Mouse (Mus musculus) kidney, postnatal 0 days (tissue): Measurements from ENCODE around the gene Aldh1a2. TPM values are rescaled to one million over a fixed set of nuclear protein-coding genes. Genes with fewer than 3 reads are reported as not detected.

ENCODE experiments used
- ATAC-seq: fragments of 200-750 bp; cut with Nextera tagmentation; replicated peaks from 2 replicates; pipeline ENCODE4 v1.8.0; 2017; ENCODE audit warnings: low read depth, moderate number of reproducible peaks, moderate TSS enrichment, moderate library complexity; ENCODE audit not compliant: low FRiP score
- DNase-seq: peaks from one replicate; pipeline ENCODE4 v3.0.0-alpha.2; 2016; ENCODE audit warnings: low spot score
- H3K27ac ChIP-seq: fragments of 300-500 bp; sonication (generic); 2 replicates; pipeline ENCODE4 v1.5.1; 2014; ENCODE audit warnings: mild to moderate bottlenecking
- H3K27me3 ChIP-seq: fragments of 300-500 bp; sonication (generic); 2 replicates; pipeline ENCODE4 v1.6.1; 2014; ENCODE audit warnings: low read length, mixed read lengths; ENCODE audit not compliant: insufficient read depth
- H3K36me3 ChIP-seq: fragments of 300-500 bp; sonication (generic); 2 replicates; pipeline ENCODE4 v1.6.1; 2014; ENCODE audit warnings: low read length, mixed read lengths; ENCODE audit not compliant: insufficient read depth
- H3K4me1 ChIP-seq: fragments of 300-500 bp; sonication (generic); replicated peaks from 2 replicates; pipeline ENCODE4 v1.6.1; 2014; ENCODE audit warnings: antibody characterized with exemption, low read length, mixed read lengths; ENCODE audit not compliant: insufficient read depth
- H3K4me2 ChIP-seq: fragments of 300-500 bp; sonication (generic); 2 replicates; pipeline ENCODE4 v1.6.1; 2014; ENCODE audit warnings: mild to moderate bottlenecking, low read length, moderate library complexity, mixed read lengths
- H3K4me3 ChIP-seq: fragments of 300-500 bp; sonication (generic); replicated peaks from 2 replicates; pipeline ENCODE4 v1.5.1; 2014; ENCODE audit warnings: low read depth, low read length
- H3K9ac ChIP-seq: fragments of 300-500 bp; sonication (generic); 2 replicates; pipeline ENCODE4 v1.6.1; 2014; ENCODE audit warnings: low read depth, low read length
- H3K9me3 ChIP-seq: fragments of 300-500 bp; sonication (generic); replicated peaks from 2 replicates; pipeline ENCODE4 v1.6.1; 2016; ENCODE audit warnings: low read length, inconsistent platforms, mixed read lengths
- CTCF ChIP-seq: IDR thresholded peaks from 2 replicates; pipeline ENCODE4 v1.5.1; 2016; ENCODE audit warnings: antibody characterized with exemption, low read depth, mild to moderate bottlenecking, moderate library complexity
- WGBS: fragments of 180-500 bp; shearing (Covaris S2); extraction: QIAGEN DNeasy Blood & Tissue Kit; methylation state at CpG from one replicate; pipeline ENCODE4 v1.1.7; 2014; 5-methylcytosine and 5-hydroxymethylcytosine counted together
- polyA plus RNA-seq: library from polyadenylated mRNA; unstranded; fragments of >200 nt; fragmentation: Nextera tagmentation; extraction: Ambion mirVana; gene quantifications from 2 replicates; pipeline ENCODE4 v1.2.1, GENCODE M21; 2015

Aldh1a2 gene
- polyA plus RNA-seq, 1 experiment from 2014 or later, result 177 TPM

DNA sequence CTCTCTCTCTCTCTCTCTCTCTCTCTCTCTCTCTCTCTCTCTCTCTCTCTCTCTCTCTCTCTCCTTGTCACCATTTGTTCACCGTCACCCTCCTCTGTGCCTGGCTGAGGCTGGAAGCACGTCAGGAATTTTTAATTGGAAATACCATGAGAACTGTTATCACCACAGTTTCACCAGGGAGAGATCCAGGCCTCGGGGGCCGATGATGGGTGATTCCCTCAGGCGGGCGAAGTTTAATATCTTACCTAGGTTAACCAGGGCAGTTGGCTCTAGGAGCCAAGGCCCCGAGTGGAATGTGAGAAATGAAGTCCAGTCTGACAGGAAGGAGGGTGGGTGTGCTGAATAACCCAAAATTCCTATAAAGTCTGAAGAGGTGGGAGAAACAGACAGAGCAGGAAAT, 105.8 kb downstream of the Aldh1a2 start:
- Histone ChIP-seq H3K4me1 (peaks cover 23% of the 10 kb centered on the region), H3K27ac (peak overlapping the region; percentile 80), H3K4me2 (no peak overlapping the region), H3K36me3 (no peaks in the 10 kb centered on the region), H3K27me3 (no peaks in the 10 kb centered on the region), H3K9ac (no peak overlapping the region), H3K4me3 (no peak overlapping the region), H3K9me3 (no peaks in the 10 kb centered on the region)
- DNase-seq (no peak), ATAC-seq (peak; percentile 69)
- 39% methylated on average over 7 of the region's 7 CpGs for WGBS
- no peak for TF ChIP-seq CTCF

DNA sequence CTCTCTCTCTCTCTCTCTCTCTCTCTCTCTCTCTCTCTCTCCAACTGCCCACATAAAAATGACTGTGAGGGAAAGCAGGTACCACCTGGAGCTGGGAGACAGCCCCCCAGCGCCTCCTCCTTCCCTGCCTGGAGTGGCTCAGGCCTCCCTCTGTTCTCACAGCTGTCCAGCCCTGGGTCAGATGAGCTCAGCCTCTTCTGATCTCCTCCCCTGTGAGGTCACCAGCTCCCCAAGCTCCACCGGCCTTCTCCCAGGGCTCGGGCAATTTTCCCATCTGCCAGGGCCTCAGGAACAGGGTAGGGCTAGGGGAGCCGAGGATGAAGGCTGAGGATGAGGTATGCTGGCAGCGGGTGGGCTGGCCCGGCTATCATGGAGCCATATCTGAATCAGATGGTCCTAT, 106.3 kb downstream of the Aldh1a2 start:
- Histone ChIP-seq H3K4me2 (no peak overlapping the region), H3K27ac (peak overlapping the region; percentile 80), H3K4me3 (no peak overlapping the region), H3K9me3 (no peaks in the 10 kb centered on the region), H3K27me3 (no peaks in the 10 kb centered on the region), H3K9ac (no peak overlapping the region), H3K4me1 (peaks cover 22% of the 10 kb centered on the region), H3K36me3 (no peaks in the 10 kb centered on the region)
- peak; percentile 69 for ATAC-seq
- no peak for TF ChIP-seq CTCF
- WGBS, result 42% methylated on average over 6 of the region's 6 CpGs
- no peak for DNase-seq

DNA sequence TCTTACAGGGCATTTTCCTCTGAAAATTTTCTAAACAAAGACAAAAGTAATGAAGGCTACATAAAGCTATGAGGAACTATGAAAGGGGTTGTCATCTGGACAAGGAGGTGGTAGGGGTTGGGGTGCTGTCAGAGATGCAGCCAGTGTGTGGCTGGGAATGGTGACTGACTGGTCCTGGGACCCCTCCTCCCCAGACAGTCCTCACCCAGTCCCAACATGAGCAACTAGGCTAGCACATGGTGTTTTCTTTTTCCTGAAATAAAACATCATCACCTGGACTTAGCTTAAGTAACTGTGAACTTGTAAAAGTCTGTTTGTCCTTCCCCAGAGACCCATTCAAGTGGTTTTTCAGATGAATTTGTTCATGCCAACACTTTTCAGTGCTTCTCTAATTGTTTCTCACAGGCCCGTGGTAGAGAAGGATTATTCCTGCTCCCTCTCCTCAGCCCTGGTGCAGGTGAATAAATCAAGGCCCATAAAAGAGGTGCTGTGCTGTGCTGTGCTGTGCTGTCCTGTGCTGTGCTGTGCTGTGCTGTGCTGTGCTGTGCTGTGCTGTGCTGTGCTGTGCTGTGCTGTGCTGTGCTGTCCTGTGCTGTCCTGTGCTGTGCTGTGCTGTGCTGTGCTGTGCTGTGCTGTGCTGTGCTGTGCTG, 107.8 kb downstream of the Aldh1a2 start:
- WGBS, result 36% methylated on average over 1 of the region's 1 CpGs
- H3K27ac ChIP-seq, result no peak overlapping the region
- TF ChIP-seq CTCF, result no peak
- H3K9ac ChIP-seq, result no peak overlapping the region
- H3K4me3 ChIP-seq, result no peak overlapping the region
- no peaks in the 10 kb centered on the region for H3K27me3 ChIP-seq
- no peak overlapping the region for H3K4me2 ChIP-seq
- no peaks in the 10 kb centered on the region for H3K36me3 ChIP-seq
- no peaks in the 10 kb centered on the region for H3K9me3 ChIP-seq
- peaks cover 20% of the 10 kb centered on the region for H3K4me1 ChIP-seq
- ATAC-seq, result no peak
- no peak for DNase-seq

DNA sequence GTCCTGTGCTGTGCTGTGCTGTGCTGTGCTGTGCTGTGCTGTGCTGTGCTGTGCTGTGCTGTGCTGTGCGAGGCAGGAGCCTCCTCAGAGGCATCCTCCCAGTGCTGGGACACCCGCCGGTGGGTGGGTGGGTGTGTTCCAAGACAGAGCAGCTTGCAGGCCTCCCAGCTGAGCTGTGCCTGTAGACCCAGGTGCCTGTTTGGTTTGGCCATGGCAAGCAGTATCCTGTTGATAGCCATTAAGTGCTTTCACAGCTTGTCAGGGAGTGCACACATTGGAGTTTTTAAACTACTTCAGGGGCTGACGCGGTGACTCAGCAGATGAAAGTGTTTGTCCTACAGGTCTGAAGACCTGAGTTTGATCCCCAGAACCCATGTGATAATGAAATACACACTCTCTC, 108.5 kb downstream of the Aldh1a2 start:
- ATAC-seq (no peak), DNase-seq (no peak)
- Histone ChIP-seq H3K9me3 (no peaks in the 10 kb centered on the region), H3K27ac (no peak overlapping the region), H3K36me3 (no peaks in the 10 kb centered on the region), H3K27me3 (no peaks in the 10 kb centered on the region), H3K4me1 (peaks cover 20% of the 10 kb centered on the region), H3K4me2 (no peak overlapping the region), H3K9ac (no peak overlapping the region), H3K4me3 (no peak overlapping the region)
- no peak for TF ChIP-seq CTCF
- 74% methylated on average over 5 of the region's 5 CpGs for WGBS

DNA sequence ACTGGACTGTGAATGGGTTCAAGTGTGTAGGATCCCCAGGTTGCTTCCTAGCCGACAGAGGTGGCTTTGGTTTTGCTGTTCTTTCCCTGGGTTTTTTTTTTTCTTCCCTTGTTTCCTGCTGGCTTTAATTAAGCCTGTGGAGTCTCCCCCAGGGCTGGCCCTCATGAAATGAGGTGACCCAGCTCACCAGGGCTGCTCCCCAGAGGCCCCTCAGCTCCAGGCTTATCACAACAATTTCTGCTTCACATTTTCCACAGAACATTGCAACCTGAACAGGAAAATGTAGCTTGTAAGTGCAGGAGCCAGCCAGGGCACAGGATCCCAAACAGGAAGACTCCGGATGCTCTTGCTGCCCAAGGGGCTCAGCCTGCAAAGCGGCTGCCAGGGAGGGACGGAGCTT, 110.7 kb downstream of the Aldh1a2 start:
- H3K4me3 ChIP-seq, result no peak overlapping the region
- no peak overlapping the region for H3K27ac ChIP-seq
- H3K36me3 ChIP-seq, result no peaks in the 10 kb centered on the region
- H3K4me2 ChIP-seq, result no peak overlapping the region
- WGBS, result 45% methylated on average over 4 of the region's 4 CpGs
- no peaks in the 10 kb centered on the region for H3K27me3 ChIP-seq
- H3K9ac ChIP-seq, result no peak overlapping the region
- peaks cover 16% of the 10 kb centered on the region for H3K4me1 ChIP-seq
- H3K9me3 ChIP-seq, result no peaks in the 10 kb centered on the region
- DNase-seq (no peak), ATAC-seq (no peak)
- TF ChIP-seq CTCF, result no peak

DNA sequence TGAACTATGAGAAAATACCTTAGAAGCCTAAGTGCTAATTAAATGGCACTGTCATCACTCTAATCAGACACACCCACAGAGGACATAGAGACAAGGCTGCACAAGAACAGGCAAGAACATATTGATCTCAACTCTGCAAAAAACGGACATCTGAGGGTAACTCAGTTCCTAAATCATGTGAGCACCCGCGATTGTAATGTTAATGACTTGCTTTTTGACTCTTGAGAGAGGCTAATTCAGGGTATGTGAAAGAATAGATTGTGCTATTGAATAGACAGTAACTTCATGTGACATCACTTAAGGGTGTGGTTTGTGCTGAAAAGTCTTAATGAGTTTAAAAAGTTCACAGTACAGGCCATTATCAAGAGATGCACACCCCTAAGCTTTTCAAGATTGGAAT, 116.1 kb downstream of the Aldh1a2 start:
- no peak overlapping the region for H3K4me3 ChIP-seq
- no peak for DNase-seq

DNA sequence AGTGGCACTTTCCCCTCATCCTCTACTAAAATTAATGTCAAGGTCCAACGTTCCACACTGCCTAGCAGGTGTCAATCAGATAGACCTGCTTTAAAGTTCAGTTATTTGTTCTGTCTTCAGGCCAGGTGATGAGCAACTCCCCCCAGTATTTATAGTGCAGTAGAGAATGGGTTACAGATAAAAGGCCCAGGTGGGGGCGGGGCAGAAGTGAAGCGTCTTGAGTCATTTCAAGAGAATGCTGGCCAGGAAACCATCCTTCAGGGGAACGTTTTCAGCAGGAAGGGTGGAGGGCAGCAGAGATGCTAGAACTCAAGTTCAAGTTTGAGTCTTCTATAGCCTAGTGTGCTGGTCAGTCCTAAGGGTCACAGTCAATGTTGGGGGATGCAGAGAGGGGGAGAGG, 121.1 kb downstream of the Aldh1a2 start:
- H3K36me3 ChIP-seq, result no peaks in the 10 kb centered on the region
- ATAC-seq (no peak), DNase-seq (no peak)
- no peak overlapping the region for H3K9ac ChIP-seq
- 42% methylated on average over 4 of the region's 4 CpGs for WGBS
- TF ChIP-seq CTCF, result no peak
- H3K9me3 ChIP-seq, result no peaks in the 10 kb centered on the region
- no peaks in the 10 kb centered on the region for H3K27me3 ChIP-seq
- no peak overlapping the region for H3K27ac ChIP-seq
- H3K4me2 ChIP-seq, result no peak overlapping the region
- no peak overlapping the region for H3K4me3 ChIP-seq
- no peaks in the 10 kb centered on the region for H3K4me1 ChIP-seq

More for the DNA sequence above, 116.1 kb downstream of the Aldh1a2 start:
- H3K9ac ChIP-seq, result no peak overlapping the region
- no peaks in the 10 kb centered on the region for H3K4me1 ChIP-seq
- no peaks in the 10 kb centered on the region for H3K9me3 ChIP-seq
- no peak for ATAC-seq
- WGBS, result 68% methylated on average over 3 of the region's 3 CpGs
- H3K4me2 ChIP-seq, result no peak overlapping the region
- no peaks in the 10 kb centered on the region for H3K27me3 ChIP-seq
- no peak overlapping the region for H3K27ac ChIP-seq
- TF ChIP-seq CTCF, result no peak
- no peaks in the 10 kb centered on the region for H3K36me3 ChIP-seq
